Mouse (Mus musculus): ENCODE results near the gene Actr2. TPM values are rescaled to one million over a fixed set of nuclear protein-coding genes. Genes with fewer than 3 reads are reported as not detected.
"Not testable (repeated sequence)": the region's sequence is repeated elsewhere in the genome, so short reads cannot be mapped to it uniquely, and the experiment has no call there.

Actr2 gene
- polyA plus RNA-seq, 1 experiment from 2014 or later, result 173 TPM

GRCm38 (mm10) chr11:20062801-20063200, 49.9 kb downstream of the Actr2 start:
- H3K4me3 ChIP-seq; ATAC-seq (replicated peaks); H3K27ac ChIP-seq; H3K27me3 ChIP-seq (replicated peaks); H3K9me3 ChIP-seq; H3K4me1 ChIP-seq; H3K4me2 ChIP-seq; H3K9ac ChIP-seq: not testable (repeated sequence)
- H3K36me3 ChIP-seq (replicated peaks), result peaks cover 13% of the 10 kb centered on the region
- 91% methylated on average over 9 of the region's 9 CpGs for WGBS

DNA sequence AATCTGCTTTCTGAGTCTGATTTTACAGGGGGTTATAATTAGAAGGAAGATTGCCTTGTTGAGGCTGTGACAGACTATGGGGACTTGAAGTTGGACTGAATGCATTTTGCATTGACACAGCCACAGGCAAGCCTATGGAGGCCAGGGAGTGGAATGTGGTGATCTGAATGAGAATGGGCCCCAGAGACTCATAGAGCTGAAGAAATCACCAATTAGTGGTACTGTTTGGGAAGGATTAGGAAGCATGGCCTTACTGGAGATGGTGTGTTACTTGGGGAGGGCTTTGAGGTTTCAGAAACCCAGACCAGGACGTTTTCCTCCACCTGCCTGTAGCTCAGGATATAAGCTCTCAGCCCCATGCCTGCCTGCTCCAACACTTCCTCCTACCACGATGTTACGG, 53.0 kb downstream of the Actr2 start:
- Histone ChIP-seq H3K9ac (no peak overlapping the region), H3K4me2 (no peak overlapping the region), H3K9me3 (no peaks in the 10 kb centered on the region), H3K36me3 (replicated peaks) (peaks cover 13% of the 10 kb centered on the region), H3K4me1 (no peaks in the 10 kb centered on the region), H3K27ac (no peak overlapping the region), H3K27me3 (replicated peaks) (no peaks in the 10 kb centered on the region), H3K4me3 (no peak overlapping the region)
- ATAC-seq (replicated peaks), result no peak
- WGBS, result 85% methylated on average over 3 of the region's 3 CpGs

DNA sequence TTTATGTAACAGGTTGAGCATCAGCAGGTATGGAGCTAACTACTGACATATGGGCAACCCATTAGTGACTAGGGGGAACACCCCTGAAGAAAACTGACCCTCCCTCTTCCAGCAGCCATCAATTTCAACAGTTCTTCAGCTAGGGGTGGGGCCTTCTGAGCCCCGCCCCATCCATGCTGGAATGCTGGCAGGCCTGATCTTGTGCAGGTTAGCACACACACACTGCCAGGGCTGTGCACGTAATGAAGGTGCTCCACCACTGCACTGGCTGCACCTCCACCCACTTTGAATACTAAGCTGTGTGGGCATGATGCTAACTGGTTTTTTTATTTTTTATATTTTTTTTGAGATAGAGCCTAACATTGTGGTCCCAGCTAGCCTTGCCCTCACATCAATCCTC, 55.3 kb downstream of the Actr2 start:
- Histone ChIP-seq H3K4me1 (no peaks in the 10 kb centered on the region), H3K36me3 (replicated peaks) (peaks cover 13% of the 10 kb centered on the region), H3K27ac (no peak overlapping the region), H3K4me2 (no peak overlapping the region), H3K9ac (no peak overlapping the region), H3K4me3 (no peak overlapping the region), H3K27me3 (replicated peaks) (no peaks in the 10 kb centered on the region), H3K9me3 (no peaks in the 10 kb centered on the region)
- 98% methylated on average over 2 of the region's 2 CpGs for WGBS
- no peak for ATAC-seq (replicated peaks)

GRCm38 (mm10) chr11:20056168-20056567, 56.5 kb downstream of the Actr2 start:
- no peak overlapping the region for H3K4me2 ChIP-seq
- H3K4me1 ChIP-seq, result no peaks in the 10 kb centered on the region
- 68% methylated on average over 1 of the region's 1 CpGs for WGBS
- H3K36me3 ChIP-seq (replicated peaks), result peaks cover 13% of the 10 kb centered on the region
- H3K27me3 ChIP-seq (replicated peaks), result no peaks in the 10 kb centered on the region
- ATAC-seq (replicated peaks), result no peak
- H3K9ac ChIP-seq, result no peak overlapping the region
- H3K4me3 ChIP-seq, result no peak overlapping the region
- no peaks in the 10 kb centered on the region for H3K9me3 ChIP-seq
- no peak overlapping the region for H3K27ac ChIP-seq

GRCm38 (mm10) chr11:20054617-20055016, 58.1 kb downstream of the Actr2 start:
- Histone ChIP-seq H3K9me3 (no peaks in the 10 kb centered on the region), H3K4me2 (no peak overlapping the region), H3K9ac (no peak overlapping the region), H3K27me3 (replicated peaks) (no peaks in the 10 kb centered on the region), H3K4me3 (no peak overlapping the region), H3K36me3 (replicated peaks) (peaks cover 10% of the 10 kb centered on the region), H3K27ac (peak overlapping the region; percentile 42; the same call in 1 of the 2 replicates), H3K4me1 (no peaks in the 10 kb centered on the region)
- WGBS, result 25% methylated on average over 5 of the region's 5 CpGs
- peak; percentile 55; the same call in 1 of the 2 replicates for ATAC-seq (replicated peaks)

DNA sequence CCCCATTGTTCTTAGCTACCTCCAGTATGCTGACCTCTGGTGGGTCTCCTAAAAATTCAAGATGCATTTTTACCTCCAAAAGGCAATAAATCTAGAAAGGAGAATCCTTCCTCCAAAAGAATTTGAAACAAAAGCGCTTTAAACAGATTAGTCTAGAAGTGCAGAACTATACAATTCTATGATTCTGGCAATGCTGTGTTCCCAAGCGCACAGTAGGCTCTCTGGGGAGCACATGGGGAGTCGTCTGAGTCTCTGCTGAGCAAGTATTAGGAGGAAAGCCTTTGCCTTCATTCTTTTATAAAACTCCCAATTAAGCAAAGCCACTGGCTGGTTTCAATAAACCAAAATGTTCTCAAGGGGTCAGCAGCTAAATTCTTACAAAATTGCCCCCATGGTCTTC, 58.8 kb downstream of the Actr2 start:
- no peak overlapping the region for H3K9ac ChIP-seq
- H3K4me2 ChIP-seq, result no peak overlapping the region
- H3K27me3 ChIP-seq (replicated peaks), result no peaks in the 10 kb centered on the region
- peaks cover 6% of the 10 kb centered on the region for H3K36me3 ChIP-seq (replicated peaks)
- 76% methylated on average over 3 of the region's 3 CpGs for WGBS
- no peak for ATAC-seq (replicated peaks)
- no peaks in the 10 kb centered on the region for H3K4me1 ChIP-seq
- no peaks in the 10 kb centered on the region for H3K9me3 ChIP-seq
- H3K27ac ChIP-seq, result no peak overlapping the region
- H3K4me3 ChIP-seq, result no peak overlapping the region

DNA sequence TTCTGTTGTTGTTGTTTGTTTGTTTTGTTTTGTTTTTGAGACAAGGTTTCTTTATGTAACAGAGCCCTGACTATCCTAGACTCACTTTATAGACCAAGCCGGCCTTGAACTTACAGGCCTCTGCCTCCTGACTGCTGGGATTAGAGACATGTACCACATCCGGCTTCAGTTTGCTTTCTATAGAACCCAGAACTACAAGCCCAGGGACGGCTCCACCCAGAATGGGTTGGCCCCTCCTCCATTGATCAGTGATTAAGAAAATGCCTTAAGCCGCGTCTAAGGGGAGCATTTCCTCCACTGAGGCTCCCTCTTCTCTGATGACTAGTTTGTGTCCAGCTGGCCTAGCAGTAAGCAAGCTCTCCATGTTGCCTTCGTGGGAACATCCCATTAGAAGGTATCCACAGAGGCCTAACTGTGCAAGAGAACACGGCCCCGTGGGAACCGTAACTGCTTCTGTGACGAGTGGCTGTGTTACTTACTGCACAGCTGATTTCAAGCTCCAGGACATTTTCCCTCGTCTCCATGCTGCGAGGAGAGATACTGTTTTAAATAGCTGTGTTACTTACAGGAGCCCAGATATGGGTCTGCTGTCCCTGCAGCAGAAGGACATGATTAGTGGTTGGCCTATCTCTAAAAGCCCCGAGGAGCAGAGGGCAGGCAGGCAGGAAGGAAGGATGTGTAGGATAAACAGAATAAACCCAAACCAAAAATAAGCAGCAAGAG, 59.7 kb downstream of the Actr2 start:
- Histone ChIP-seq H3K27ac (no peak overlapping the region), H3K4me2 (no peak overlapping the region), H3K9ac (no peak overlapping the region), H3K36me3 (replicated peaks) (no peaks in the 10 kb centered on the region; the same call in 1 of the 2 replicates), H3K27me3 (replicated peaks) (no peaks in the 10 kb centered on the region), H3K4me1 (no peaks in the 10 kb centered on the region), H3K9me3 (no peaks in the 10 kb centered on the region), H3K4me3 (no peak overlapping the region)
- ATAC-seq (replicated peaks), result no peak
- WGBS, result 62% methylated on average over 13 of the region's 13 CpGs

DNA sequence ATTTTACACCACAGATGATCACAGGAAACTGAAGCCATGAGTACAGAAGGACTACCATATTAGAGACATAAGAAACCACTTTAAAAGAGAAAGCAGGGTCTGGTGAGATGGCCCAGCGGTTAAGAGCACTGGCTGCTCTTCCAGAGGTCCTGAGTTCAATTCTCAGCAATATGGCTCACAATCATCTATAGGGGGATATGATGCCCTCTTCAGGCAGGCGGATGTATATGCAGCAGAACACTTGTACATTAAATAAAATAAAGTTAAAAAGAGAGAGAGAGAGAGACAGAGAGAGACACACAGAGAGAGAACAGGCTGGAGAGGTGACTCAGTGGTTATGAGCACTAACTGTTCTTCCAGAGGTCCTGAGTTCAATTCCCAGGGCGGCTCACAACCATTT, 67.1 kb downstream of the Actr2 start:
- Histone ChIP-seq H3K36me3 (replicated peaks) (no peaks in the 10 kb centered on the region; the same call in 1 of the 2 replicates), H3K27me3 (replicated peaks) (no peaks in the 10 kb centered on the region), H3K4me2 (no peak overlapping the region), H3K9me3 (no peaks in the 10 kb centered on the region), H3K4me3 (no peak overlapping the region), H3K27ac (no peak overlapping the region), H3K9ac (no peak overlapping the region), H3K4me1 (no peaks in the 10 kb centered on the region)
- WGBS, result 77% methylated on average over 3 of the region's 3 CpGs
- ATAC-seq (replicated peaks), result no peak

DNA sequence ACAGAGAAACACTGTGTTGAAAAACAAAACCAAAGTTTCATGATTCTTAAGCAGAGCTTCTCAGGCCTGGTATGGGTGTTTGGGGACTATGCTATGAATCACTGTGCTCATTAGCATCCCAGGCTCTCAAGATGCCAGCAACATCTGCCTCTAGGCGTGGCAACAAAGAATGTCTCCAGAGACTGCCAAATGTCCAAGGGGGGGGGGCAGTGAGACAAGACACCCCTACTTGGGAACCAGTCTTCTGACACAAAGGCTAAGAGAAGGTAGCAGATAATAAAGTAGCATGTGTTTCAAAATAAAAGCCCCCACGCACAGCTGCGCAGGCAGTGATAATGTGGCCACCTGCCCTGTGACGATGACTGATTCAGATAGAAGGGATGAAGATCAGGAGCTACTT, 69.5 kb downstream of the Actr2 start:
- Histone ChIP-seq H3K9me3 (no peaks in the 10 kb centered on the region), H3K4me3 (no peak overlapping the region), H3K36me3 (replicated peaks) (no peaks in the 10 kb centered on the region), H3K4me2 (no peak overlapping the region), H3K27me3 (replicated peaks) (no peaks in the 10 kb centered on the region), H3K27ac (no peak overlapping the region), H3K4me1 (peaks cover 8% of the 10 kb centered on the region; the same call in 1 of the 2 replicates), H3K9ac (no peak overlapping the region)
- WGBS, result 76% methylated on average over 4 of the region's 4 CpGs
- no peak for ATAC-seq (replicated peaks)

- no peaks in the 10 kb centered on the region for H3K27me3 ChIP-seq (replicated peaks)
- no peak overlapping the region for H3K4me3 ChIP-seq
- WGBS, result 69% methylated on average over 4 of the region's 4 CpGs
- no peaks in the 10 kb centered on the region for H3K9me3 ChIP-seq
- H3K36me3 ChIP-seq (replicated peaks), result no peaks in the 10 kb centered on the region
- H3K27ac ChIP-seq, result no peak overlapping the region
- H3K9ac ChIP-seq, result no peak overlapping the region
- H3K4me2 ChIP-seq, result no peak overlapping the region
- no peak for ATAC-seq (replicated peaks)
- H3K4me1 ChIP-seq, result peaks cover 8% of the 10 kb centered on the region; the same call in 1 of the 2 replicates
Observed at GRCm38 (mm10) chr11:20042106-20042505, 70.6 kb downstream of the Actr2 start.

DNA sequence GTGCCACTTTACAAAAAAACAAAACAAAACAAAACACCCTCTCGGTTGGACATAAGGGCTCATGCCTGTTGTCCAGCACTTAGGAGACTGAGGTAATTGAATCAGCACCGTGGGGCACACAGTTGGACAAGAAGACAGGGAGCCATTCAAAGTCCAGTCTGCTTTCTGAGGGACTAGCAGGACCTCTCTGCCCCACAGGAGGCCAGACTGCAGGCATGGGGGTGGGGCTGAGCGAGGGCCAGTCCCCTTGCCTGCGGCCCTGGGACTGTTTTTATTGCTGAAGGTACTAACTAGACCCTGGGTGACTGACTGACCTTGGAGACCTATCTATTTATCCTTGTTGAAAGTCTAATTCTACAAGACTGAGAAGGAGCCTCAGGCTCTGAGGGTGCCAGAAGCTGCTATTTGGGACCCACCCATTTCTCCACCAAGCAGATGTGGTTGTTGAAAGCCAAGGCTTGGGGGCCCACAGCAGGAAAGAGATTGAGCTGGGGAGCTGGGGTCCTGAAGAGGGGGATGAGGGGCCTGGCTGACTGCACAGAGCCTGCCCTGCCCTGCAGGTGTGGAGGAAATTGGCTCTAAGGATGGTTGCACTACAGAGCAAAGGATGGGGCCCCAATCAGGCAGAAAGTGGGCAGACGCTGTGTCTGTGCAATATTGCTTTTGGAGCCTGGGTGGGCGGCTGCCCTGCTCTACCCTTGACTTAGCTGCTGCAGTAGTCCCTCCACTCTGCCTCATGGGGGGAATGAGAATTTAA, 71.4 kb downstream of the Actr2 start:
- Histone ChIP-seq H3K9ac (no peak overlapping the region), H3K4me1 (peaks cover 8% of the 10 kb centered on the region; the same call in 1 of the 2 replicates), H3K4me2 (no peak overlapping the region), H3K27me3 (replicated peaks) (no peaks in the 10 kb centered on the region), H3K9me3 (no peaks in the 10 kb centered on the region), H3K4me3 (no peak overlapping the region), H3K36me3 (replicated peaks) (no peaks in the 10 kb centered on the region), H3K27ac (no peak overlapping the region)
- 25% methylated on average over 6 of the region's 6 CpGs for WGBS
- no peak for ATAC-seq (replicated peaks)

DNA sequence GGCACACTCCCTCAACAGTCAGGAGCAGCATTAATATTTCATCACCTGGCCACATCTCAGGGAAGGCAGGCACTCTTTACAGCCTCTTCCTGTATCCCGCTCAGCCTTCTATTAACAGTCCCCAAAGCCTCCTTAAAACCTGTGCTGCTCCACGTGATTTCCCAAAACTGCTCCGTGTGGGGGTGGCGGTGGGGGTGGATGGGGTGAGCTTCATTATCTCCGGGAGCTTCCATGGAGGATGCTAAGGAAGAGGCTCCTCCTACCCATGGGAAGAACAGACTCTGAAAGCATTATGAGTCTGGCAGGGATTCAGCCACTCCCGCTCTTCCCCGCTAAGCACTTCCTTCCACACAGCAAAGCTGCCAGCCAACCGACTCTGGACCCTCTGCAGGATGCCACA, 74.0 kb downstream of the Actr2 start:
- peak; percentile 72 for ATAC-seq (replicated peaks)
- Histone ChIP-seq H3K4me2 (peak overlapping the region; percentile 37), H3K4me1 (peaks cover 8% of the 10 kb centered on the region; the same call in 1 of the 2 replicates), H3K4me3 (no peak overlapping the region), H3K27ac (0 out of 2 replicates have a peak overlapping the region, but pooled peaks have one; percentile 27), H3K9me3 (no peaks in the 10 kb centered on the region), H3K27me3 (replicated peaks) (no peaks in the 10 kb centered on the region), H3K9ac (no peak overlapping the region), H3K36me3 (replicated peaks) (no peaks in the 10 kb centered on the region)
- 18% methylated on average over 8 of the region's 8 CpGs for WGBS

Measured in midbrain, embryonic 15.5 days (tissue).